Mouse (Mus musculus) mature B cell (primary cell): ENCODE data around the gene Rgl2.
"Not testable (repeated sequence)": the region's sequence is repeated elsewhere in the genome, so short reads cannot be mapped to it uniquely, and the experiment has no call there.

ENCODE experiments used
- in situ Hi-C: fragments of 300-500 bp; cut with MboI; formaldehyde crosslinking; loops from 2 replicates; pipeline ENCODE4 v1.14.3; 2019

The Rgl2 gene

GRCm38 (mm10) chr17:33929371-33930279 lies at the start of gene Rgl2:
TSS of gene Rgl2 (plus strand) at chr17:33929543.
- in situ Hi-C loops, result no loop called here

GRCm38 (mm10) chr17:33884320-33884719 lies 45.0 kb upstream of the Rgl2 start:
- in situ Hi-C loops, result not testable (repeated sequence)

DNA sequence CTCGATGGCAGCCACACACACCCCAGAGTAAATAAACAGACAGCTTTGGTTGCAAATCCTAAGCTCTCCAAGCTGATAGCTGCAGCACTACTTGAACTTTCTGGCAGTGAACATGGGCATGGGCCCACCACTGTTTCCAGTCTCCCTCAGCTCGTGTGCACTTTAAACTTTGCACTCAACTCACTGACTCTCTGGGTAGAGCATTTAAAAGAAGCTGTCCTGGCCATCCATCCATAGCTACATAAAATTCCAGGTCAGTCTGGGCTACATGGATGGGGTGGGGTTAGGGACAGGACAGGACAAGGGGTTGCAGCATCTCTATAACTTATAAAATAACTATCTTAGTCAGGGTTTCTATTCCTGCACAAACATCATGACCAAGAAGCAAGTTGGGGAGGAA lies 41.5 kb upstream of the Rgl2 start:
- in situ Hi-C loops, result not testable (repeated sequence)

GRCm38 (mm10) chr17:33888230-33888629 lies 41.1 kb upstream of the Rgl2 start:
- in situ Hi-C loops, result not testable (repeated sequence)

GRCm38 (mm10) chr17:33889941-33890532 lies 39.3 kb upstream of the Rgl2 start:
- in situ Hi-C loops, result not testable (repeated sequence)

DNA sequence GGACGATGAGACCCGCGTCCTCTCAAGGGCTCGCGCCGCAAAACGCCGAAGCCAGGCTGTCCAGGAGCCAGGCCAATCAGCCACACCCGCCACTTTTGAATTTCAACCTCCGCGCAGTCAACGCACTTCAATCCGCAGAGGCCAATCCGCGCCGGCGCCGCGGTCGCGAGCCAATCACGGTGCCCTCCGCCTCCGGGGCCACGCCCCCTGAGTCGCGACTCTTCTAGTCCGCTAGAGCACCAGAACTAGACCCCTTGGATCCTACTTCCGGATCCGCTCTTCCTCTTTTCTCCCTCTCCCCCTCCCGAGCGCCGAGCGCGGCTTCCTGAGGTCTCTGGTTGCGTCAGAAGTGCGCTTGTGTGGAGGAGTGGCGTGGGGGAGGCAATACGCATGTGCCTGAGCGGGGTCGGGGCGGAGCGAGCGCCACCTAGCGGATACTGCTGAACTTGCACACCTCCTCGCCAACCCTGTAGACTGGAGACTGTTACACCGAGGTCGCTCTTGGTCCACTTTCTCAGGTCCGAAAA lies 38.7 kb upstream of the Rgl2 start, which contains the start of gene Kifc1:
Gene Kifc1 (minus strand): TSS at position 129 of the 527 bp plus-strand sequence.
- in situ Hi-C loops, result no loop called here

- in situ Hi-C loops, result no loop called here
Observed at GRCm38 (mm10) chr17:33891357-33891756, 38.0 kb upstream of the Rgl2 start.

GRCm38 (mm10) chr17:33891892-33892291 lies 37.5 kb upstream of the Rgl2 start:
- in situ Hi-C loops, result not testable (repeated sequence)

DNA sequence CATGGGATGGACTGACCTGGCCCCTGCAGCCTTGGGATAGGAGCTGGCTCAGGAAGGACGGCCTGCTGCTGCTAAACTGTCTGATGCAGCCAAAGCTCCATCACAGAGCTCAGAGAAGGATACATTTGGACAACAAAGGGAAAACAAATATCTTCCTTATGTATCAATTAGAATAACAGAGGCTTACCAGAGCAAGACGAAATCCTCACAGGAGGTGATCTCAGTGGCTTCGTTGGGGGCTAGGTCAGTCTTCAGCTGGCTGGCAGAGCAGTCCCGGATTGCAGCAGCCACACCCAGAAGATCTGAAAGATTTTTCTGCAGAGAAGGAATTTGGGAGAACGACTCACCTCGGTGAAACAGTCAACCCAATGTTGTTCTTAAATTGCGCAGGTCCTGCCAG lies 36.9 kb upstream of the Rgl2 start:
- in situ Hi-C loops, result no loop called here

DNA sequence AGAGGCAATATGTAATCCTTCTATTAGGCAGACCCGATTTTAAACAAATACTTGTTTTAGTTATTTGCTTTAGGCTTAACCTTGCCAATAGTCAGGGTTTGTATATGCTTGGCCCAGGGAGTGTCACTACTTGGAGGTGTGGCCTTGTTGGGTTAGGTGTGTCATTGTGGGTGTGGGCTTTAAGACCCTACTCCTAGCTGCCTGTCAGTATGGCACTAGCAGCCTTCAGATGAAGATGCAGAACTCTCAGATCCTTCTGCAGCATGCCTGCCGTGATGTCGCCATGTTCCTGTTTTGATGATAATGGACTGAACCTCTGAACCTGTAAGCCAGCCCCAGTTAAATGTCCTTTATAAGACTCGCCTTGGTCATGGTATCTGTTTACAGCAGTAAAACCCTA lies 36.3 kb upstream of the Rgl2 start:
- in situ Hi-C loops, result not testable (repeated sequence)

DNA sequence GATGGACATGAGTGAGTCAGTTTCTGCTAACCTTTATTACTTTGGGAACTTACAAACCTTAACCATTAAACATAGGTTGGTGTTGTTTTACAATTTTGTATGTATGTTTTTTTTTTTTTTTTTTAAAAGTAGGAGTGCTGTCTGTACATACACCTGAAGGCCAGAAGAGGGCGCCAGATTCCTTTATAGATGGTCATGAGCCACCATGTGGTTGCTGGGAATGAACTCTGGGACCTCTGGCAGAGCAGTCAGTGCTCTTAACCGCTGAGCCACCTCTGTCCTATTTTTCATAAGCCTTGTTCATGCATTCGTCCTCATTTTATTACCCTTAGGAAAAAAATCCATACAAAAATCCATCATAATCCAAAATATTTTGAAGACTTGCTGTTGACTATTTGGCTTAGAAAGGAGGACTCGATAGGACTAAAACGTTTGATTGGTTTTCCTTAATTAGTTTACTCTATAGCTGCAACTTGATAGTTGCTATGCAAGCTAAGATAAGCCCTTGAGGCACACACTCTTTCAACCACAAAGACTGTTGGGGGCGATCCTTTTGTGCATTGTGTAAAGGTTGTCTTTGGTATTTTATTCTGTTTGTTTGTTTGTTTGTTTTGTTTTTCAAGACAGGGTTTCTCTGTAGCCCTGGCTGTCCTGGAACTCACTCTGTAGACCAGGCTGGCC lies 32.1 kb upstream of the Rgl2 start:
- in situ Hi-C loops, result no loop called here

DNA sequence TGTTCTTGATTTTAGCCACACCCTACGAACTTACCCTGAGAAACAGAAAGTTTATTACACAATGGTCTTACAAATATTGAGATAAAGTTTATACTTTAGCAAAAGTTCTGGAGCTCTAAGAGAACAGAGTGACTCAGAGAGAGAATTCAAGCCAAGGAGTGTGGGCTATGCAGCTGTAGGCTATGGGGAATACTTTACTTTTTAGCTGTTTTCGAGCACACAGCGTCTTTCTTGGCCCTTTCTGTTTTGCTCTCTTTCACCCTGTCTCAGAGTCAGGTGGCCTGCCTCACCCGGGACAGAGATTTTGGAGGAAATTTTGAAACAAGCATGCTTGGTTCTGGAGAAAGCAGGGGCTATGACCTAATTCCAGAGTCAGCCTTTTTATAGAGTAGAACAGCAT lies 31.1 kb upstream of the Rgl2 start:
- in situ Hi-C loops, result not testable (repeated sequence)

DNA sequence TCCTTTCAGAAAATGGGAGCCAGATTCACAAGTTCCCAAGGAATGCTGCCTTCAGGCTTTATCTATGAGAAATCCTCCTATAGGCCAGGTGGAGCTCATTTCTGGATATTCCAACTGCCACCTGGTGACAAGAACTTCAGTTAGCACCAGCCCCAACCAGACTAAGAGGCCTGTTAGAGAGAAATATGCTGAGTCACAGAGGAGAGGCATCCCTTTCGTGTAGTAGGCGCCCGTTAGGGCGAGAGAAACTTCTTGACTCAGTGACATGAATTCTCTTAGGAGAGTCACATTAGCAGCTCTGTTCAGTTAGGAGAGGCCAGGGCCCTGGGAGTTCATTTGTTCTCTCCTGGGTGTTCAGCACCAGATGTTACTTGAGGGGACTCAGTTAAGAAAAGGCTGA lies 29.7 kb upstream of the Rgl2 start:
- in situ Hi-C loops, result no loop called here

GRCm38 (mm10) chr17:33900281-33900988 lies 28.9 kb upstream of the Rgl2 start:
- in situ Hi-C loops, result no loop called here

DNA sequence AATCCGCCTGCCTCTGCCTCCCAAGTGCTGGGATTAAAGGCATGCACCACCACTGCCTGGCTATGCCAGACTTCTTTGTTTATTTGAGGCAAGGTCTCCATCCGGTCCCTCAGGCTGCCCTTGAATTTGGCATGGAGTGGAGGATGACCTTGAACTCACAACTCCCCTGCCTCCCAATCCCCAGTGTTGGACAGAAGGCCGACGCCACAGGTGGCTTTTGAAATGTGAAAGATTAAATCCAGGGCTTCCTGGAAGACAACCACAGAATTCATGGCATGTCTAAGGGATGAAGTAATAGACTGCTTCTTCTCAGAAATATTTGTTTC lies 28.4 kb upstream of the Rgl2 start:
- in situ Hi-C loops, result no loop called here

DNA sequence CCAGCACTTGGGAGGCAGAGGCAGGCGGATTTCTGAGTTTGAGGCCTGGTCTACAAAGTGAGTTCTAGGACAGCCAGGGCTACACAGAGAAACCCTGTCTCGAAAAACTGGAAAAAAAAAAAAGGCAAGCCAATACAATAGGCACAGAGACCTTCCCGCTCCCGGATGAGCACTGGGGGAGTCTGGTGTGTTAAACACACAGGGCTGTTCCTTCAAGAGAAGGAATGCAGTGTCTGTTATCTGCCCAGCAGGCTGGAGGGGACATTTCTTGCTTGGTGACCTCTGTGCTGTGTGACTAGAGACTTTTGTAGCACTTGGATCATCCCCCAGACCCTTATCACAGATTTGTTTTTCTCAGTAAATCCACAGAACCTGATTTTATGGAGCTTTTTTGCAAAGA lies 27.7 kb upstream of the Rgl2 start:
- in situ Hi-C loops, result no loop called here

DNA sequence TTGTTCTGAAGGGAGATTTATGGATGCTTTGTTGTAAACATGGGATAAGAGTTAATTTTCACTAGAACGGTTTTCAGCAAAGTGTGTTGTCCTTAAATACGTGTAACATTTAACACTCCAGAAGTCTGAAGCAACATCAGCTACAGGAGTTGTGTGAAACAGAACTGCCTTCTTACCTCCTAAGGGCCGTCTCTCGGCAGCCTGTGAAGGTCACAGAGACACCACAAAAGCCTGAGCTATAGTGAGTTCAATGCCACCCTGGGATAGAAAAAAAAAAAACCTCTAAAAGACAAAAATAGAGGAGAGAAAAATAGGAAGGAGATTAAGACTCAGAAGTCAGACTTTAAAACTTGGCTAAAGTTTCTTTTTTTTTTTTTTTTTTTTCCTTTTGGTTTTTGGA lies 27.3 kb upstream of the Rgl2 start:
- in situ Hi-C loops, result no loop called here

DNA sequence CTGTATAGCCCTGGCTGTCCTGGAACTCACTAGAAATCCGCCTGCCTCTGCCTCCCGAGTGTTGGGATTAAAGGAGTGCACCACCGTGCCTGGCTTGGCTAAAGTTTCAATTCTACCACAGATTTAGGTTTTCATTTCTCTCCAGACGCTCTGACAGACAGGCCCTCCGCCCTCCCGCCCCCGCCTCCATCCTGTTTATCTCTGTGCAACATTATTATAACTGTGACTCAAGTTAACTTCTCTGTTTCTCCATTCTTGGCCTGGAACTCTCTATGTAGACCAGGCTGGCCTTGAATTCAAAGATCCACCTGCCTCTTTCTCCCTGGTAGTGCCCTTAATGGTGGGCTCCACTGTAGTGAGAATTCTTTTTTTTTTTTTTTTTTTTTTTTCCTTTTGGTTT lies 26.9 kb upstream of the Rgl2 start:
- in situ Hi-C loops, result no loop called here

DNA sequence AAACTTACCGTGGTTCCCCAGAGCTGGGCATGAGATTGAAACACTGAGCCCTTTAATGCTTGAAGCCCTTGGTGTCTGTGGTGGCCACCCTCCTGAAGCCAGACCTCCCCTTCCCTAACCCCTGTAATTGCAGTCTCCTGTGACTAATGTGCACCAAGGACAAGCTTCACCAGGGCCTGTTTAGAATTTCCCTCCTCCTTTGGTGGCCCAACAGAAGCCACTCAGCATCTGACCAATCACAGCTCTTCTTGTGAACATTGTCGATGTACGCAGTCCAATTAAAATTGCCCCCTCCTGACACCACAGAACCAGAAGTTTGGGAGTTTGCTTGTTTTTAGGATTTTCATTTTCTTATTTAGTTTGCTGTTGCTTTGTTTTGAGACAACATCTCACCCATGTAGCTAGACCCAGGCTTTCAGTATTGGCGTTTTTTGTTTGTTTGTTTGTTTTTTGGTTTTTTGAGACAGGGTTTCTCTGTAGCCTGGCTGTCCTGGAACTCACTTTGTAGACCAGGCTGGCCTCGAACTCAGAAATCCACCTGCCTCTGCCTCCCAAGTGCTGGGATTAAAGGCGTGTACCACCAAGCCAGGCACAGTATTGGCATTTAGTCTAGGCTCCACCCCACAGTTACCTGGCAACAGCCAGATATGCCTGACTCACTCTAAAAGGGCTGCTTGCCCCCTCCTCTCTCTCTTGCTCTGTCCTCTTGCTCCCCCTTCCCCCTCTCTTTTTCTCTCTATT lies 25.3 kb upstream of the Rgl2 start:
- in situ Hi-C loops, result not testable (repeated sequence)

- in situ Hi-C loops, result not testable (repeated sequence)
Observed at GRCm38 (mm10) chr17:33904835-33905234, 24.5 kb upstream of the Rgl2 start, which contains the start of gene Platr17. TSS of gene Platr17 (plus strand) at chr17:33905135.
